Mouse (Mus musculus) kidney, embryonic 16.5 days (tissue): Measurements from ENCODE around the gene Zglp1. TPM values are rescaled to one million over a fixed set of nuclear protein-coding genes. Genes with fewer than 3 reads are reported as not detected.
A peak's percentile ranks its signal among the peaks of the same experiment; 100 is the strongest.
"Not testable (repeated sequence)": the region's sequence is repeated elsewhere in the genome, so short reads cannot be mapped to it uniquely, and the experiment has no call there.

Experiments used
- ATAC-seq: fragments of 200-750 bp; cut with Nextera tagmentation; 2 replicates; pipeline ENCODE4 v1.8.0; 2017; ENCODE audit warnings: moderate TSS enrichment; ENCODE audit not compliant: low FRiP score, low TSS enrichment
- H3K27ac ChIP-seq: fragments of 300-500 bp; sonication (generic); 2 replicates; pipeline ENCODE4 v1.5.1; 2014; ENCODE audit warnings: low read length
- H3K27me3 ChIP-seq: fragments of 300-500 bp; sonication (generic); 2 replicates; pipeline ENCODE4 v1.6.1; 2014; ENCODE audit warnings: low read length, control low read depth, mixed read lengths; ENCODE audit not compliant: insufficient read depth
- H3K36me3 ChIP-seq: fragments of 300-500 bp; sonication (generic); 2 replicates; pipeline ENCODE4 v1.6.1; 2014; ENCODE audit warnings: low read length, control low read depth, mixed read lengths; ENCODE audit not compliant: insufficient read depth
- H3K4me1 ChIP-seq: fragments of 300-500 bp; sonication (generic); 2 replicates; pipeline ENCODE4 v1.6.1; 2014; ENCODE audit warnings: low read length, control low read depth, mixed read lengths; ENCODE audit not compliant: insufficient read depth
- H3K4me2 ChIP-seq: fragments of 300-500 bp; sonication (generic); replicated peaks from 2 replicates; pipeline ENCODE4 v1.6.1; 2014; ENCODE audit warnings: low read depth, low read length
- H3K4me3 ChIP-seq: fragments of 300-500 bp; sonication (generic); 2 replicates; pipeline ENCODE4 v1.5.1; 2014; ENCODE audit warnings: mild to moderate bottlenecking, low read length
- H3K9ac ChIP-seq: fragments of 300-500 bp; sonication (generic); replicated peaks from 2 replicates; pipeline ENCODE4 v1.6.1; 2014; ENCODE audit warnings: low read length
- H3K9me3 ChIP-seq: fragments of 300-500 bp; sonication (generic); 2 replicates; pipeline ENCODE4 v1.6.1; 2016; ENCODE audit warnings: low read length, control low read depth
- WGBS: fragments of 180-500 bp; shearing (Covaris S2); extraction: QIAGEN DNeasy Blood & Tissue Kit; methylation state at CpG from one replicate; pipeline ENCODE4 v1.1.7; 2014; 5-methylcytosine and 5-hydroxymethylcytosine counted together
- polyA plus RNA-seq: library from polyadenylated mRNA; unstranded; fragments of >200 nt; fragmentation: Nextera tagmentation; extraction: Ambion mirVana; gene quantifications from 2 replicates; pipeline ENCODE4 v1.2.1, GENCODE M21; 2015

Zglp1 gene
- polyA plus RNA-seq, 1 experiment from 2014 or later: 0.64 TPM

GRCm38 (mm10) chr9:21073044-21073840 is 6.3 kb upstream of the Zglp1 start, which contains the start of the genes Gm49373 and Fdx1l:
Gm49373 (minus strand) TSS chr9:21073096.
Fdx1l (minus strand) TSS chr9:21073614.
- H3K4me1 ChIP-seq: peaks cover 10% of the 10 kb centered on the region
- ATAC-seq: peak; percentile 94
- peak within 1 kb of the TSS; percentile 83 for H3K4me2 ChIP-seq
- H3K27me3 ChIP-seq: no peaks in the 10 kb centered on the region
- H3K4me3 ChIP-seq: peak within 1 kb of the TSS; percentile 87
- 2% methylated on average over 58 of the region's 58 CpGs for WGBS
- H3K27ac ChIP-seq: peak within 1 kb of the TSS; percentile 76
- H3K9ac ChIP-seq: peak within 1 kb of the TSS; percentile 89
- H3K9me3 ChIP-seq: no peaks in the 10 kb centered on the region
- H3K36me3 ChIP-seq: peaks cover 41% of the 10 kb centered on the region

DNA sequence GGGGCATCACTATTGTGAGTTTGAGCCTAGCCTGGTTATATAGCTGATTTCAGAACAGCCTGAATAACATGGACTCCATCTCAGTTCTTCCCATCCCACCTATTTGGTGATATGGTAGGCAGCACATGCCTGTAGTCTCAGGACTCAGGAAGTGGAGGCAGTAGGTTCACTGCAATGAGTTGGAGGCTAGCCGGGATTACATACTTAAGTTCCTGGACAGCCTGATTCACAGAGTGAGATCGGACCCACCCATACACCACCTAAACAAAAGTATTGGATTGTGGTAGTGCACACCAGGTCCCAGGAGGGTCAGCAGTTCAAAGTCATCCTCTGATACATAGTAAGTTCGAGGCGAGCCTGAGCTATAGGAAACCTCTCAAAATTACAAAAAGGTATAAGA is 5.7 kb upstream of the Zglp1 start:
- Histone ChIP-seq H3K9ac (peak overlapping the region; percentile 89), H3K36me3 (peaks cover 39% of the 10 kb centered on the region), H3K4me1 (peaks cover 10% of the 10 kb centered on the region), H3K4me3 (peak overlapping the region; percentile 87), H3K27me3 (no peaks in the 10 kb centered on the region), H3K4me2 (peak overlapping the region; percentile 83), H3K27ac (peak overlapping the region; percentile 76; the same call in 1 of the 2 replicates), H3K9me3 (no peaks in the 10 kb centered on the region)
- 7% methylated on average over 4 of the region's 4 CpGs for WGBS
- 0 out of 2 replicates have a peak, but pooled peaks have one; percentile 8 for ATAC-seq

GRCm38 (mm10) chr9:21062928-21063327 is 4.0 kb downstream of the Zglp1 start:
- 86% methylated on average over 2 of the region's 2 CpGs for WGBS
- no peak for ATAC-seq

GRCm38 (mm10) chr9:21051578-21051977 is 15.3 kb downstream of the Zglp1 start:
- WGBS: 65% methylated on average over 10 of the region's 10 CpGs
- H3K9me3 ChIP-seq: no peaks in the 10 kb centered on the region
- H3K36me3 ChIP-seq: no peaks in the 10 kb centered on the region
- H3K27me3 ChIP-seq: no peaks in the 10 kb centered on the region
- no peaks in the 10 kb centered on the region for H3K4me1 ChIP-seq
- no peak overlapping the region for H3K27ac ChIP-seq
- H3K9ac ChIP-seq: no peak overlapping the region
- H3K4me3 ChIP-seq: no peak overlapping the region
- H3K4me2 ChIP-seq: no peak overlapping the region
- no peak for ATAC-seq

More at GRCm38 (mm10) chr9:21062928-21063327, 4.0 kb downstream of the Zglp1 start:
- H3K27me3 ChIP-seq: no peaks in the 10 kb centered on the region
- H3K4me2 ChIP-seq: no peak overlapping the region
- peaks cover 33% of the 10 kb centered on the region; the same call in 1 of the 2 replicates for H3K36me3 ChIP-seq
- H3K4me3 ChIP-seq: no peak overlapping the region
- H3K9me3 ChIP-seq: no peaks in the 10 kb centered on the region
- no peak overlapping the region for H3K27ac ChIP-seq
- H3K9ac ChIP-seq: no peak overlapping the region
- H3K4me1 ChIP-seq: no peaks in the 10 kb centered on the region

- no peaks in the 10 kb centered on the region for H3K9me3 ChIP-seq
- no peak overlapping the region for H3K27ac ChIP-seq
- H3K36me3 ChIP-seq: no peaks in the 10 kb centered on the region
- no peak for ATAC-seq
- no peaks in the 10 kb centered on the region for H3K27me3 ChIP-seq
- no peak overlapping the region for H3K4me2 ChIP-seq
- no peak overlapping the region for H3K4me3 ChIP-seq
- 0 out of 2 replicates have a peak, but pooled peaks cover 2% of the 10 kb centered on the region for H3K4me1 ChIP-seq
- H3K9ac ChIP-seq: no peak overlapping the region
- 73% methylated on average over 3 of the region's 3 CpGs for WGBS
Observed at GRCm38 (mm10) chr9:21045235-21045634, 21.7 kb downstream of the Zglp1 start.

DNA sequence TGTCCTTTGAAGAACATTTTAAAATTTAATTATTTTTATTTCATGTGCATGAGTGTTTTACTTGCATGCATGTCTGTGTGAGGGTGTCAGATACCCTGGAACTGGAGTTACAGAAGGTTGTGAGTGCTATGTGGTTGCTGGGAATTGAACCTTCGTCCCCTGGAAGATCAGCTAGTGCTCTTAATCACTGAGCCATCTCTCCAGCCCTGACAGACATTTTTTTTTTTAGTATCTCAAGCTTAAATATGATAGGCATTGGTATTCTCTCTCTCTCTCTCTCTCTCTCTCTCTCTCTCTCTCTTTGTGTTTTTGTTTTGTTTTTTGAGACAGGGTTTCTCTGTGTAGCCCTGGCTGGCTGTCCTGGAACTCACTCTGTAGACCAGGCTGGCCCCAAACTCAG is 22.1 kb downstream of the Zglp1 start:
- not testable (repeated sequence) for H3K4me2 ChIP-seq, H3K36me3 ChIP-seq, H3K4me1 ChIP-seq, H3K4me3 ChIP-seq, H3K9me3 ChIP-seq, H3K27ac ChIP-seq, ATAC-seq, H3K9ac ChIP-seq, H3K27me3 ChIP-seq
- 37% methylated on average over 1 of the region's 1 CpGs for WGBS

GRCm38 (mm10) chr9:21043563-21043962 is 23.3 kb downstream of the Zglp1 start:
- H3K36me3 ChIP-seq: no peaks in the 10 kb centered on the region
- 0 out of 2 replicates have a peak, but pooled peaks cover 2% of the 10 kb centered on the region for H3K4me1 ChIP-seq
- H3K9ac ChIP-seq: no peak overlapping the region
- ATAC-seq: no peak
- no peak overlapping the region for H3K4me3 ChIP-seq
- no peaks in the 10 kb centered on the region for H3K9me3 ChIP-seq
- no peak overlapping the region for H3K27ac ChIP-seq
- no peak overlapping the region for H3K4me2 ChIP-seq
- H3K27me3 ChIP-seq: peaks cover 12% of the 10 kb centered on the region
- 87% methylated on average over 4 of the region's 4 CpGs for WGBS

- H3K27me3 ChIP-seq: peaks cover 35% of the 10 kb centered on the region
- no peak overlapping the region for H3K4me2 ChIP-seq
- H3K9me3 ChIP-seq: no peaks in the 10 kb centered on the region
- no peak overlapping the region for H3K4me3 ChIP-seq
- no peak overlapping the region for H3K9ac ChIP-seq
- 40% methylated on average over 4 of the region's 4 CpGs for WGBS
- no peaks in the 10 kb centered on the region for H3K36me3 ChIP-seq
- no peak overlapping the region for H3K27ac ChIP-seq
- peaks cover 19% of the 10 kb centered on the region; the same call in 1 of the 2 replicates for H3K4me1 ChIP-seq
- ATAC-seq: peak; percentile 31; the same call in 1 of the 2 replicates
Observed at GRCm38 (mm10) chr9:21041308-21041707, 25.6 kb downstream of the Zglp1 start.

- H3K9ac ChIP-seq: no peak overlapping the region
- no peak overlapping the region for H3K27ac ChIP-seq
- 79% methylated on average over 3 of the region's 3 CpGs for WGBS
- H3K36me3 ChIP-seq: no peaks in the 10 kb centered on the region
- H3K27me3 ChIP-seq: peaks cover 50% of the 10 kb centered on the region
- no peaks in the 10 kb centered on the region for H3K9me3 ChIP-seq
- no peak overlapping the region for H3K4me2 ChIP-seq
- ATAC-seq: no peak
- peaks cover 29% of the 10 kb centered on the region; the same call in 1 of the 2 replicates for H3K4me1 ChIP-seq
- no peak overlapping the region for H3K4me3 ChIP-seq
Observed at GRCm38 (mm10) chr9:21039779-21040178, 27.1 kb downstream of the Zglp1 start.

DNA sequence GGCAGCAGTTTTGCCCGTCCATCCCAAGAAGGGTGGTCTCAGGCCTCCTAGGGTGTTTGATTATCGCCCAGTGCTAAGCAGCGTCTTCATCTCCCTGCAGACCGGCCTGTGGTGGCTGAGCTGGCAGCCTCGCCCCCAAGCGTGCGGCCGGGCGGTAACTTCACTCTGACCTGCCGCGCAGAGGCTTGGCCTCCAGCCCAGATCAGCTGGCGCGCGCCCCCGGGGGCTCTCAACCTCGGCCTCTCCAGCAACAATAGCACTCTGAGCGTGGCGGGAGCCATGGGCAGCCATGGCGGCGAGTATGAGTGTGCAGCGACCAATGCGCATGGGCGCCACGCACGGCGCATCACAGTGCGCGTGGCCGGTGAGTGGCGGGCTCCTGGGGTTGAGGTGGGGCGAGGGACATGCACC is 29.4 kb downstream of the Zglp1 start:
- 1% methylated on average over 31 of the region's 31 CpGs for WGBS
- H3K9ac ChIP-seq: peak overlapping the region; percentile 28; the same call in 1 of the 2 replicates
- H3K4me1 ChIP-seq: peaks cover 44% of the 10 kb centered on the region
- peaks cover 68% of the 10 kb centered on the region for H3K27me3 ChIP-seq
- 0 out of 2 replicates have a peak, but pooled peaks have one; percentile 10 for ATAC-seq
- peak overlapping the region; percentile 56 for H3K4me2 ChIP-seq
- H3K9me3 ChIP-seq: no peaks in the 10 kb centered on the region
- no peaks in the 10 kb centered on the region for H3K36me3 ChIP-seq
- peak overlapping the region; percentile 39 for H3K4me3 ChIP-seq
- no peak overlapping the region for H3K27ac ChIP-seq
